Mouse (Mus musculus) heart, embryonic 13.5 days (tissue): Measurements from ENCODE around the gene Cd63. TPM values are rescaled to one million over a fixed set of nuclear protein-coding genes. Genes with fewer than 3 reads are reported as not detected.

Source experiments
- ATAC-seq: fragments of 200-750 bp; cut with Nextera tagmentation; 2 replicates; pipeline ENCODE4 v1.8.0; 2017; ENCODE audit warnings: moderate TSS enrichment; ENCODE audit not compliant: insufficient number of reproducible peaks, low FRiP score, low TSS enrichment; ENCODE audit errors: extremely low read depth
- H3K27ac ChIP-seq: fragments of 300-500 bp; sonication (generic); replicated peaks from 2 replicates; pipeline ENCODE4 v1.5.1; 2015; ENCODE audit warnings: moderate library complexity, mild to moderate bottlenecking, inconsistent platforms
- H3K27me3 ChIP-seq: fragments of 300-500 bp; sonication (generic); replicated peaks from 2 replicates; pipeline ENCODE4 v1.6.1; 2015; ENCODE audit warnings: mild to moderate bottlenecking, inconsistent platforms
- H3K36me3 ChIP-seq: fragments of 300-500 bp; sonication (generic); 2 replicates; pipeline ENCODE4 v1.6.1; 2015; ENCODE audit warnings: mild to moderate bottlenecking, inconsistent platforms
- H3K4me1 ChIP-seq: fragments of 300-500 bp; sonication (generic); 2 replicates; pipeline ENCODE4 v1.6.1; 2015; ENCODE audit warnings: inconsistent platforms
- H3K4me2 ChIP-seq: fragments of 300-500 bp; sonication (generic); 2 replicates; pipeline ENCODE4 v1.6.1; 2015; ENCODE audit warnings: inconsistent platforms, mild to moderate bottlenecking, moderate library complexity
- H3K4me3 ChIP-seq: fragments of 300-500 bp; sonication (generic); 2 replicates; pipeline ENCODE4 v1.5.1; 2015; ENCODE audit warnings: moderate library complexity, mild to moderate bottlenecking, inconsistent platforms
- H3K9ac ChIP-seq: fragments of 300-500 bp; sonication (generic); 2 replicates; pipeline ENCODE4 v1.6.1; 2015; ENCODE audit warnings: inconsistent platforms, mild to moderate bottlenecking, moderate library complexity
- H3K9me3 ChIP-seq: fragments of 300-500 bp; sonication (generic); 2 replicates; pipeline ENCODE4 v1.6.1; 2016; ENCODE audit warnings: inconsistent platforms
- WGBS: fragments of 180-500 bp; shearing (Covaris S2); methylation state at CpG from one replicate; pipeline ENCODE4 v1.1.7; 2015; ENCODE audit warnings: mixed read lengths; 5-methylcytosine and 5-hydroxymethylcytosine counted together
- polyA plus RNA-seq: library from polyadenylated mRNA; unstranded; fragments of >200 nt; fragmentation: Nextera tagmentation; extraction: Ambion mirVana; gene quantifications from 2 replicates; pipeline ENCODE4 v1.2.1, GENCODE M21; 2015

Cd63 gene
- polyA plus RNA-seq, 1 experiment from 2014 or later, result 370 TPM

GRCm38 (mm10) chr10:128931441-128931840 is 30.7 kb downstream of the Cd63 start:
- Histone ChIP-seq H3K9ac (peak overlapping the region; percentile 25; the same call in 1 of the 2 replicates), H3K36me3 (no peaks in the 10 kb centered on the region), H3K4me2 (no peak overlapping the region), H3K27ac (0 out of 2 replicates have a peak overlapping the region, but pooled peaks have one; percentile 15), H3K9me3 (no peaks in the 10 kb centered on the region), H3K27me3 (peaks cover 68% of the 10 kb centered on the region), H3K4me3 (no peak overlapping the region), H3K4me1 (peaks cover 62% of the 10 kb centered on the region)
- 40% methylated on average over 2 of the region's 2 CpGs for WGBS
- ATAC-seq, result no peak

GRCm38 (mm10) chr10:128933574-128933973 is 32.8 kb downstream of the Cd63 start, which contains the start of gene Itga7:
Gene Itga7, plus strand, starts transcription at chr10:128933818.
- peak within 1 kb of the TSS; percentile 72 for H3K9ac ChIP-seq
- peaks cover 56% of the 10 kb centered on the region for H3K4me1 ChIP-seq
- H3K27ac ChIP-seq, result no peak within 1 kb of the TSS
- 1% methylated on average over 25 of the region's 26 CpGs for WGBS
- ATAC-seq, result no peak
- no peaks in the 10 kb centered on the region for H3K9me3 ChIP-seq
- peak within 1 kb of the TSS; percentile 93 for H3K4me2 ChIP-seq
- H3K4me3 ChIP-seq, result peak within 1 kb of the TSS; percentile 56
- no peaks in the 10 kb centered on the region for H3K36me3 ChIP-seq
- H3K27me3 ChIP-seq, result peaks cover 61% of the 10 kb centered on the region

GRCm38 (mm10) chr10:128933976-128934721 is 33.4 kb downstream of the Cd63 start:
- no peaks in the 10 kb centered on the region for H3K9me3 ChIP-seq
- no peaks in the 10 kb centered on the region for H3K36me3 ChIP-seq
- peak overlapping the region; percentile 56 for H3K4me3 ChIP-seq
- H3K4me2 ChIP-seq, result peak overlapping the region; percentile 93
- H3K27ac ChIP-seq, result no peak overlapping the region
- H3K4me1 ChIP-seq, result peaks cover 53% of the 10 kb centered on the region
- ATAC-seq, result no peak
- WGBS, result 3% methylated on average over 21 of the region's 21 CpGs
- H3K27me3 ChIP-seq, result peaks cover 61% of the 10 kb centered on the region
- peak overlapping the region; percentile 72 for H3K9ac ChIP-seq

GRCm38 (mm10) chr10:128934997-128935787 is 34.4 kb downstream of the Cd63 start:
- no peaks in the 10 kb centered on the region for H3K9me3 ChIP-seq
- no peak overlapping the region; the same call in 1 of the 2 replicates for H3K9ac ChIP-seq
- no peak overlapping the region for H3K4me3 ChIP-seq
- H3K4me1 ChIP-seq, result peaks cover 46% of the 10 kb centered on the region
- WGBS, result 46% methylated on average over 7 of the region's 7 CpGs
- H3K27ac ChIP-seq, result no peak overlapping the region
- peaks cover 53% of the 10 kb centered on the region for H3K27me3 ChIP-seq
- no peak overlapping the region for H3K4me2 ChIP-seq
- ATAC-seq, result no peak
- H3K36me3 ChIP-seq, result no peaks in the 10 kb centered on the region

GRCm38 (mm10) chr10:128935826-128936440 is 35.1 kb downstream of the Cd63 start:
- no peak for ATAC-seq
- H3K4me2 ChIP-seq, result no peak overlapping the region
- H3K27me3 ChIP-seq, result peaks cover 52% of the 10 kb centered on the region
- 72% methylated on average over 8 of the region's 8 CpGs for WGBS
- no peak overlapping the region for H3K9ac ChIP-seq
- no peak overlapping the region for H3K27ac ChIP-seq
- no peaks in the 10 kb centered on the region for H3K9me3 ChIP-seq
- H3K4me1 ChIP-seq, result peaks cover 45% of the 10 kb centered on the region
- H3K36me3 ChIP-seq, result no peaks in the 10 kb centered on the region
- H3K4me3 ChIP-seq, result no peak overlapping the region

GRCm38 (mm10) chr10:128937756-128938390 is 37.1 kb downstream of the Cd63 start:
- no peak for ATAC-seq

GRCm38 (mm10) chr10:128938457-128938856 is 37.7 kb downstream of the Cd63 start:
- peaks cover 36% of the 10 kb centered on the region for H3K27me3 ChIP-seq
- peaks cover 20% of the 10 kb centered on the region for H3K4me1 ChIP-seq
- H3K4me2 ChIP-seq, result no peak overlapping the region
- WGBS, result 73% methylated on average over 9 of the region's 9 CpGs
- no peak overlapping the region for H3K9ac ChIP-seq
- ATAC-seq, result no peak
- no peak overlapping the region for H3K27ac ChIP-seq
- no peaks in the 10 kb centered on the region for H3K36me3 ChIP-seq
- H3K9me3 ChIP-seq, result no peaks in the 10 kb centered on the region
- H3K4me3 ChIP-seq, result no peak overlapping the region

More at GRCm38 (mm10) chr10:128937756-128938390, 37.1 kb downstream of the Cd63 start:
- WGBS, result 53% methylated on average over 12 of the region's 12 CpGs
- Histone ChIP-seq H3K27ac (no peak overlapping the region), H3K36me3 (no peaks in the 10 kb centered on the region), H3K4me1 (peaks cover 26% of the 10 kb centered on the region), H3K9me3 (no peaks in the 10 kb centered on the region), H3K4me3 (no peak overlapping the region), H3K4me2 (no peak overlapping the region), H3K27me3 (peaks cover 42% of the 10 kb centered on the region), H3K9ac (no peak overlapping the region)

GRCm38 (mm10) chr10:128938974-128939373 is 38.2 kb downstream of the Cd63 start:
- H3K27ac ChIP-seq, result no peak overlapping the region

GRCm38 (mm10) chr10:128940475-128941061 is 39.8 kb downstream of the Cd63 start:
- Histone ChIP-seq H3K9me3 (no peaks in the 10 kb centered on the region), H3K27me3 (peaks cover 24% of the 10 kb centered on the region), H3K36me3 (no peaks in the 10 kb centered on the region), H3K27ac (no peak overlapping the region), H3K4me1 (no peaks in the 10 kb centered on the region), H3K4me3 (no peak overlapping the region), H3K9ac (no peak overlapping the region), H3K4me2 (no peak overlapping the region)
- 74% methylated on average over 10 of the region's 10 CpGs for WGBS
- ATAC-seq, result no peak

More at GRCm38 (mm10) chr10:128938974-128939373, 38.2 kb downstream of the Cd63 start:
- Histone ChIP-seq H3K9ac (no peak overlapping the region), H3K4me1 (peaks cover 15% of the 10 kb centered on the region), H3K9me3 (no peaks in the 10 kb centered on the region), H3K36me3 (no peaks in the 10 kb centered on the region), H3K4me2 (no peak overlapping the region), H3K27me3 (peaks cover 35% of the 10 kb centered on the region), H3K4me3 (no peak overlapping the region)
- no peak for ATAC-seq
- WGBS, result 47% methylated on average over 5 of the region's 5 CpGs

- Histone ChIP-seq H3K4me2 (no peak overlapping the region), H3K4me1 (no peaks in the 10 kb centered on the region), H3K36me3 (no peaks in the 10 kb centered on the region), H3K9me3 (no peaks in the 10 kb centered on the region), H3K27me3 (peaks cover 19% of the 10 kb centered on the region; the same call in 1 of the 2 replicates), H3K4me3 (no peak overlapping the region), H3K27ac (no peak overlapping the region), H3K9ac (no peak overlapping the region)
- no peak for ATAC-seq
- 17% methylated on average over 3 of the region's 3 CpGs for WGBS
These were observed 44.9 kb downstream of the Cd63 start for GRCm38 (mm10) chr10:128945675-128946074.
